Mouse (Mus musculus): Measurements from ENCODE around the gene Lrrfip1. TPM values are rescaled to one million over a fixed set of nuclear protein-coding genes. Genes with fewer than 3 reads are reported as not detected.

Lrrfip1 gene
- polyA plus RNA-seq, 1 experiment = 50.7 TPM

DNA sequence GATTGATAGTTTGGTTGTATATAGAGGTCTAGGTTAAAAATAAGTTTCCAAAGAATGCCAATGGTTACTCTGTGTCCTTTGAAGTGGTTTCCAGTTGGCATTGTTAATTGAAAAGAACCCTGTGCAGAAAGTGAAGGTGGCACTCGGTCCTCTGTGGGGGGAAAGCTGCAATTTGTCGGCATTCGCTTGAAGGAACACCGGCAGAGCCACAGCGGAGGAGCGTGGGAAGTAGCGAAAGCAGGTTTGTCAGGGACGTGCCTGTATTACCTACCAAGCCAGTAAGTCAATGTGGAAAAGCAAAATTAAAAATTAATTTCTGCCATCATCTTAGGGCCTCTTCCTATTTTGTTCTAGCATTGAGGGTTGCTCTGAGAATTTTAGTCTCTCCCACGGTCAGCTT lies 8.2 kb downstream of the Lrrfip1 start:
- no peaks in the 10 kb centered on the region for H3K27me3 ChIP-seq (ENCODE audit: control insufficient read depth, insufficient read depth, low read length)
- 92% methylated on average over 9 of the region's 9 CpGs for WGBS
- H3K4me3 ChIP-seq (replicated peaks; ENCODE audit: insufficient read depth, low read depth, low read length) = no peak overlapping the region
- DNase-seq = no peak
- no peak for TF ChIP-seq POLR2A (IDR thresholded peaks at IDR 0.05; ENCODE audit: borderline replicate concordance, insufficient read depth, low read length)
- no peak for TF ChIP-seq CTCF (IDR thresholded peaks at IDR 0.05; ENCODE audit: borderline replicate concordance, insufficient read depth, low read depth, low read length)
- H3K27ac ChIP-seq (ENCODE audit: insufficient read depth, low read length) = no peak overlapping the region
- no peaks in the 10 kb centered on the region; the same call in none of the 2 replicates for H3K4me1 ChIP-seq (ENCODE audit: control insufficient read depth, insufficient read depth, low read length)

GRCm38 (mm10) chr1:91008147-91008682 lies 9.7 kb downstream of the Lrrfip1 start:
- WGBS = 88% methylated on average over 14 of the region's 14 CpGs
- Histone ChIP-seq H3K27ac (ENCODE audit: insufficient read depth, low read length) (no peak overlapping the region), H3K27me3 (ENCODE audit: control insufficient read depth, insufficient read depth, low read length) (no peaks in the 10 kb centered on the region), H3K4me1 (ENCODE audit: control insufficient read depth, insufficient read depth, low read length) (no peaks in the 10 kb centered on the region; the same call in none of the 2 replicates), H3K4me3 (replicated peaks; ENCODE audit: insufficient read depth, low read depth, low read length) (no peak overlapping the region)
- no peak for DNase-seq
- TF ChIP-seq POLR2A (IDR thresholded peaks at IDR 0.05; ENCODE audit: borderline replicate concordance, insufficient read depth, low read length) (no peak), CTCF (IDR thresholded peaks at IDR 0.05; ENCODE audit: borderline replicate concordance, insufficient read depth, low read depth, low read length) (no peak)

GRCm38 (mm10) chr1:91008746-91009145 lies 10.2 kb downstream of the Lrrfip1 start:
- WGBS = 92% methylated on average over 9 of the region's 9 CpGs
- no peaks in the 10 kb centered on the region for H3K27me3 ChIP-seq (ENCODE audit: control insufficient read depth, insufficient read depth, low read length)
- TF ChIP-seq CTCF (IDR thresholded peaks at IDR 0.05; ENCODE audit: borderline replicate concordance, insufficient read depth, low read depth, low read length) = no peak

GRCm38 (mm10) chr1:91009266-91009665 lies 10.7 kb downstream of the Lrrfip1 start:
- DNase-seq = peak in 1 of 2 experiments; percentile 17
- Histone ChIP-seq H3K4me3 (replicated peaks; ENCODE audit: insufficient read depth, low read depth, low read length) (no peak overlapping the region), H3K27ac (ENCODE audit: insufficient read depth, low read length) (no peak overlapping the region), H3K27me3 (ENCODE audit: control insufficient read depth, insufficient read depth, low read length) (no peaks in the 10 kb centered on the region), H3K4me1 (ENCODE audit: control insufficient read depth, insufficient read depth, low read length) (peaks cover 4% of the 10 kb centered on the region)
- WGBS = 73% methylated on average over 6 of the region's 6 CpGs
- TF ChIP-seq POLR2A (IDR thresholded peaks at IDR 0.05; ENCODE audit: borderline replicate concordance, insufficient read depth, low read length) = no peak
- no peak for TF ChIP-seq CTCF (IDR thresholded peaks at IDR 0.05; ENCODE audit: borderline replicate concordance, insufficient read depth, low read depth, low read length)

More at GRCm38 (mm10) chr1:91008746-91009145, 10.2 kb downstream of the Lrrfip1 start:
- Histone ChIP-seq H3K4me1 (ENCODE audit: control insufficient read depth, insufficient read depth, low read length) (no peaks in the 10 kb centered on the region; the same call in none of the 2 replicates), H3K27ac (ENCODE audit: insufficient read depth, low read length) (no peak overlapping the region), H3K4me3 (replicated peaks; ENCODE audit: insufficient read depth, low read depth, low read length) (no peak overlapping the region)
- DNase-seq = no peak

GRCm38 (mm10) chr1:91010216-91010615 lies 11.7 kb downstream of the Lrrfip1 start:
- no peaks in the 10 kb centered on the region for H3K27me3 ChIP-seq (ENCODE audit: control insufficient read depth, insufficient read depth, low read length)
- TF ChIP-seq CTCF (IDR thresholded peaks at IDR 0.05; ENCODE audit: borderline replicate concordance, insufficient read depth, low read depth, low read length) = no peak
- TF ChIP-seq POLR2A (IDR thresholded peaks at IDR 0.05; ENCODE audit: borderline replicate concordance, insufficient read depth, low read length) = no peak

GRCm38 (mm10) chr1:91010716-91011115 lies 12.2 kb downstream of the Lrrfip1 start:
- TF ChIP-seq CTCF (IDR thresholded peaks at IDR 0.05; ENCODE audit: borderline replicate concordance, insufficient read depth, low read depth, low read length) = no peak
- TF ChIP-seq POLR2A (IDR thresholded peaks at IDR 0.05; ENCODE audit: borderline replicate concordance, insufficient read depth, low read length) = no peak
- 94% methylated on average over 2 of the region's 2 CpGs for WGBS

More at GRCm38 (mm10) chr1:91010216-91010615, 11.7 kb downstream of the Lrrfip1 start:
- DNase-seq = no peak
- Histone ChIP-seq H3K27ac (ENCODE audit: insufficient read depth, low read length) (no peak overlapping the region), H3K4me3 (replicated peaks; ENCODE audit: insufficient read depth, low read depth, low read length) (no peak overlapping the region), H3K4me1 (ENCODE audit: control insufficient read depth, insufficient read depth, low read length) (peaks cover 4% of the 10 kb centered on the region)
- 96% methylated on average over 7 of the region's 7 CpGs for WGBS

GRCm38 (mm10) chr1:91011336-91011735 lies 12.8 kb downstream of the Lrrfip1 start:
- no peak for TF ChIP-seq CTCF (IDR thresholded peaks at IDR 0.05; ENCODE audit: borderline replicate concordance, insufficient read depth, low read depth, low read length)
- no peak for TF ChIP-seq POLR2A (IDR thresholded peaks at IDR 0.05; ENCODE audit: borderline replicate concordance, insufficient read depth, low read length)
- DNase-seq = no peak
- WGBS = 94% methylated on average over 3 of the region's 3 CpGs
- H3K4me1 ChIP-seq (ENCODE audit: control insufficient read depth, insufficient read depth, low read length) = peaks cover 4% of the 10 kb centered on the region
- no peak overlapping the region for H3K4me3 ChIP-seq (replicated peaks; ENCODE audit: insufficient read depth, low read depth, low read length)
- H3K27ac ChIP-seq (ENCODE audit: insufficient read depth, low read length) = no peak overlapping the region
- H3K27me3 ChIP-seq (ENCODE audit: control insufficient read depth, insufficient read depth, low read length) = no peaks in the 10 kb centered on the region

More at GRCm38 (mm10) chr1:91010716-91011115, 12.2 kb downstream of the Lrrfip1 start:
- no peak for DNase-seq
- H3K27ac ChIP-seq (ENCODE audit: insufficient read depth, low read length) = no peak overlapping the region
- no peaks in the 10 kb centered on the region for H3K27me3 ChIP-seq (ENCODE audit: control insufficient read depth, insufficient read depth, low read length)
- H3K4me3 ChIP-seq (replicated peaks; ENCODE audit: insufficient read depth, low read depth, low read length) = no peak overlapping the region
- peaks cover 4% of the 10 kb centered on the region for H3K4me1 ChIP-seq (ENCODE audit: control insufficient read depth, insufficient read depth, low read length)

DNA sequence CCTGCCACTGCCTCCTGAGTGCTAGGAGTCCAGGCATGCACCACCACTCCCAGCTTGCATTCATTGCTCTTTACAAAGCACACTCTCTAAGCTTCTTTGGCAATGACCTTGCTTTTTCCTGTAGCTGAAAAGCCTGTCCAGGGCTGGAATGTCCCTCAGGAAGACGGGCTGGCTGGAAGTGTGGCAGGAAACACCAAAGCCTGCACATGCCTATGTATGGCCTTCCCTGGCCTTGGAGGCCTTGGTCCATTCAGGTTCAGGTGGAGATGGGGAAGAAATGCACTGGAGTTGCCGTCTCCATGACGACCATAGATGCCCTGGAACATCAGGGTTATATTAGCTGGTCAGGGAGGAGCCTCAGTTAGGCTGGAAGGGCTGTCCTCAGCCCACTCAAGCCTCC lies 15.3 kb downstream of the Lrrfip1 start:
- 73% methylated on average over 3 of the region's 3 CpGs for WGBS
- TF ChIP-seq POLR2A (IDR thresholded peaks at IDR 0.05; ENCODE audit: borderline replicate concordance, insufficient read depth, low read length) = no peak
- no peak for TF ChIP-seq CTCF (IDR thresholded peaks at IDR 0.05; ENCODE audit: borderline replicate concordance, insufficient read depth, low read depth, low read length)
- no peak overlapping the region for H3K27ac ChIP-seq (ENCODE audit: insufficient read depth, low read length)
- no peak overlapping the region for H3K4me3 ChIP-seq (replicated peaks; ENCODE audit: insufficient read depth, low read depth, low read length)
- peaks cover 4% of the 10 kb centered on the region for H3K4me1 ChIP-seq (ENCODE audit: control insufficient read depth, insufficient read depth, low read length)
- H3K27me3 ChIP-seq (ENCODE audit: control insufficient read depth, insufficient read depth, low read length) = no peaks in the 10 kb centered on the region
- no peak for DNase-seq
